Comparison of ENCODE assay signal across 23 mouse cellular contexts in the genomic region with DNA sequence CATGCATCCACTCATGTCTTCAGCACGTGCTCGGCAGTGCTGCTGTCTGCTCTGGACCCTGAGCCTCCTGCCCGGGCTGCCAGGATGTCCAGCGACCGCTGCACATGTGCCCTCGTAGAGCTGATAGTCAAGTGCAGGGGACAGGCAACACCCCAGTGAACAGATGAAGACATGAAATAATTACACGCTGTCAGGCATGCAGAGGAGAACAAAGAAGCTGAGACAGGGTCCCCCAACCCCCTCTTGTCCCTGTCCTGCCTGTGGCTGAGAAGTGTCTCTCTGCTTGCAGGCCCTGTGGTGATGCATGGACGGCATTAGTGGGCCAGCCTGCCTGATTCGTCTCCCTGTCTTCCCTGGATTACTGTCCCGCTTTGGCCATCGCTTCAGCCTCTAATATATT. TPM values are rescaled to one million over a fixed set of nuclear protein-coding genes. Genes with fewer than 3 reads are reported as not detected.
DNase-seq lines count a peak whose midpoint lies in the region; ATAC-seq lines count a peak whose summit lies in the region.
"Had no signal": no experiment of that assay in that cellular context is flagged by ENCODE, and none has a peak within 500 bp of the region (broad histone marks: within the 10 kb centered on the region; RNA-seq: fewer than 3 reads in every experiment).

No protein-coding gene starts in this region.

- H3K4me3 ChIP-seq in neural tube, embryonic 11.5 days (ENCODE audit: low read depth, low read length), result no peak overlapping the region
- no peak overlapping the region for H3K4me3 ChIP-seq in hindbrain, embryonic 13.5 days
- no peak overlapping the region for H3K4me3 ChIP-seq in midbrain, embryonic 13.5 days (replicated peaks)
- H3K4me3 ChIP-seq: heart, embryonic 10.5 days; left cerebral cortex, adult 2 months; limb, embryonic 10.5 days had no signal

- no peaks in the 10 kb centered on the region for H3K36me3 ChIP-seq in neural tube, embryonic 11.5 days (ENCODE audit: control insufficient read depth, insufficient read depth, low read length)
- no peaks in the 10 kb centered on the region for H3K36me3 ChIP-seq in hindbrain, embryonic 13.5 days
- no peaks in the 10 kb centered on the region for H3K36me3 ChIP-seq in midbrain, embryonic 13.5 days
- H3K36me3 ChIP-seq: heart, embryonic 10.5 days; limb, embryonic 10.5 days had no signal

- WGBS in neural tube, embryonic 11.5 days, result 51% methylated on average over 11 of the region's 11 CpGs
- WGBS in hindbrain, embryonic 13.5 days, result 23% methylated on average over 11 of the region's 11 CpGs
- WGBS in midbrain, embryonic 13.5 days, result 27% methylated on average over 11 of the region's 11 CpGs

- no peak overlapping the region for H3K27ac ChIP-seq in neural tube, embryonic 11.5 days (ENCODE audit: low read depth, low read length)
- H3K27ac ChIP-seq in hindbrain, embryonic 13.5 days, result peak overlapping the region; percentile 67
- H3K27ac ChIP-seq in midbrain, embryonic 13.5 days, result peak overlapping the region; percentile 70
- H3K27ac ChIP-seq: heart, embryonic 10.5 days; left cerebral cortex, adult 2 months; limb, embryonic 10.5 days; macrophage had no signal

- no peak overlapping the region for H3K4me2 ChIP-seq in neural tube, embryonic 11.5 days (ENCODE audit: low read depth)
- no peak overlapping the region for H3K4me2 ChIP-seq in hindbrain, embryonic 13.5 days
- no peak overlapping the region for H3K4me2 ChIP-seq in midbrain, embryonic 13.5 days (replicated peaks)
- H3K4me2 ChIP-seq: liver, embryonic 11.5 days; lung, embryonic 14.5 days had no signal

- no peak for DNase-seq in neural tube, embryonic 11.5 days (ENCODE audit: low spot score)
- no peak for DNase-seq in neural tube, embryonic 10.5 days (ENCODE audit: extremely low spot score, low spot score)
- DNase-seq in T-cell, adult 2 months (ENCODE audit: low spot score), result no peak
- no peak for DNase-seq in spleen, adult 18-20 months
- DNase-seq in adrenal gland, adult 8-10 months, result no peak
- DNase-seq: adrenal gland, adult 2 months; cerebellum, postnatal 10 days; embryo, embryonic 11 days; gastrocnemius, postnatal 25 days; heart, postnatal 10 days; lung, embryonic 14.5 days; right cerebral cortex, postnatal 14 days; thymus, postnatal 25 days had no signal

- peaks cover 15% of the 10 kb centered on the region for H3K4me1 ChIP-seq in neural tube, embryonic 11.5 days (ENCODE audit: control insufficient read depth, insufficient read depth, low read length)
- H3K4me1 ChIP-seq in hindbrain, embryonic 13.5 days (replicated peaks), result peaks cover 67% of the 10 kb centered on the region
- peaks cover 57% of the 10 kb centered on the region for H3K4me1 ChIP-seq in midbrain, embryonic 13.5 days (replicated peaks)

- no peak overlapping the region for H3K9ac ChIP-seq in neural tube, embryonic 11.5 days (ENCODE audit: low read length)
- peak overlapping the region; percentile 35; the same call in 1 of the 2 replicates for H3K9ac ChIP-seq in hindbrain, embryonic 13.5 days
- peak overlapping the region; percentile 34; the same call in 1 of the 2 replicates for H3K9ac ChIP-seq in midbrain, embryonic 13.5 days (replicated peaks)
- H3K9ac ChIP-seq: lung, embryonic 14.5 days had no signal

- no peaks in the 10 kb centered on the region; the same call in 1 of the 2 replicates for H3K27me3 ChIP-seq in neural tube, embryonic 11.5 days (ENCODE audit: control insufficient read depth, insufficient read depth, low read length)
- H3K27me3 ChIP-seq in hindbrain, embryonic 13.5 days, result peaks cover 68% of the 10 kb centered on the region
- H3K27me3 ChIP-seq in midbrain, embryonic 13.5 days, result peaks cover 56% of the 10 kb centered on the region

- no peaks in the 10 kb centered on the region for H3K9me3 ChIP-seq in neural tube, embryonic 11.5 days (ENCODE audit: control insufficient read depth, low read length)
- H3K9me3 ChIP-seq in hindbrain, embryonic 13.5 days, result no peaks in the 10 kb centered on the region
- no peaks in the 10 kb centered on the region for H3K9me3 ChIP-seq in midbrain, embryonic 13.5 days
- H3K9me3 ChIP-seq: heart, embryonic 10.5 days; limb, embryonic 10.5 days had no signal

- ATAC-seq in neural tube, embryonic 11.5 days (ENCODE audit: insufficient read depth, low FRiP score, low TSS enrichment), result peak; percentile 45
- no peak; the same call in 1 of the 2 replicates for ATAC-seq in hindbrain, embryonic 13.5 days (ENCODE audit: low FRiP score)
- 0 out of 2 replicates have a peak, but pooled peaks have one; percentile 37 for ATAC-seq in midbrain, embryonic 13.5 days
- no peak for ATAC-seq in megakaryocyte progenitor cell, adult 5-6 weeks (replicated peaks; ENCODE audit: poor library complexity)
- ATAC-seq: intestine, embryonic 16.5 days had no signal

RNA-seq across cellular contexts. Expression of a gene that starts 18.3 kb away (rescaled TPM):
- 6.7 and 7.5 TPM in 2 replicates for polyA plus RNA-seq in neural tube, embryonic 11.5 days (2014; fragmentation: Nextera tagmentation; extraction: Ambion mirVana)
- polyA plus RNA-seq in hindbrain, embryonic 13.5 days (2015; fragmentation: Nextera tagmentation; extraction: Ambion mirVana), result 7.8 and 8.4 TPM in 2 replicates
- 5.9 and 7.3 TPM in 2 replicates for polyA plus RNA-seq in midbrain, embryonic 13.5 days (2015; fragmentation: Nextera tagmentation; extraction: Ambion mirVana)
- 0.59 and 0.64 TPM in 2 replicates for total RNA-seq in megakaryocyte progenitor cell, adult 5-6 weeks (2015)
- 0.04 and 0.51 TPM in 2 replicates for total RNA-seq in megakaryocyte progenitor cell, adult 5-6 weeks (2017)
- total RNA-seq in adrenal gland, adult 8-10 months (2022), result 10 to 100 TPM in 2 of 4 experiments, 1 to 10 TPM in 2; 7.6 to 14.6 (median 11.4) TPM
- total RNA-seq: MEL had no signal

RNA-seq across cellular contexts. Expression of a gene that starts 53.7 kb away (rescaled TPM):
- polyA plus RNA-seq in neural tube, embryonic 11.5 days (2014; fragmentation: Nextera tagmentation; extraction: Ambion mirVana), result 1.1 and 1.5 TPM in 2 replicates
- 1.1 and 1.2 TPM in 2 replicates for polyA plus RNA-seq in hindbrain, embryonic 13.5 days (2015; fragmentation: Nextera tagmentation; extraction: Ambion mirVana)
- 0.87 and 1.1 TPM in 2 replicates for polyA plus RNA-seq in midbrain, embryonic 13.5 days (2015; fragmentation: Nextera tagmentation; extraction: Ambion mirVana)
- total RNA-seq in megakaryocyte progenitor cell, adult 5-6 weeks (2015), result 83.9 and 84.9 TPM in 2 replicates
- total RNA-seq in megakaryocyte progenitor cell, adult 5-6 weeks (2017), result 179 and 185 TPM in 2 replicates
- 1 to 10 TPM; 1.1 to 4.0 (median 2.6) TPM for total RNA-seq in adrenal gland, adult 8-10 months (2022)
- total RNA-seq: MEL had no signal

Comparison
In these comparisons a context has a peak if more than half of its experiments do, and no peak if none do; other contexts are left out.
1. ATAC-seq: peak in neural tube, embryonic 11.5 days (single experiment) and midbrain, embryonic 13.5 days (single experiment); none in hindbrain, embryonic 13.5 days (single experiment) and megakaryocyte progenitor cell, adult 5-6 weeks (single experiment).